Mouse (Mus musculus) heart, adult 9 months (tissue): ENCODE measurements around the gene Aunip.

Experiments
- DNase-seq, 2 experiments: peaks; one replicate each; pipeline ENCODE4 v3.0.0; 2022; ENCODE audit warnings: low spot score in 2 of 2

Aunip gene

DNA sequence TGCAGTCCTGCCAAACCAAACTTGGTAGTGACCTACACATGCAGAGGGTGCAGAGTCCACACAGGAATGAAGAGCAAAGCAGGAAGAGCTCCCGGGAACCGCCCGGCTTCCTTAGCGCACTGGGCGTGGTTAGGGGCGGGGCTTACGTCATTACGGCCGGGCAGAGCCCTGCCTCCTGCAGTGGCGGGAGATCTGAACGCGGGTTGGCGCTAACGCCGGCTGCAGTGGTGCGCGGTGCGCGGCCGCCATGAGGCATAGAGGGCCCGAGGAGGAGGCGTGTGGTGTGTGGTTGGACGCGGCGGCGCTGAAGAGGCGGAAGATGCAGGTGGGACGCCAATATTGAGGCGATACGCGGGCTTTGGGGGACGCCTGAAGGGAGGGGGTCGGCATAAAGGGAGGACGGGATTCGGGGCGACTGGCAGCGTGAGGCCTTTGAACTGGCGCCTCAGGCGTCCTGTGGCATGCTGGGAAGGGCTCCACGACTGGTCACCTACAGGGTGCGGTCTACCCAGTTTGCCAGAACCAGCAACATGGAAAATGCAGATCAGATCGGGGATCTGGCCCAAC, at the start of gene Aunip:
Gene Aunip, plus strand, starts transcription at position 155 of the 567 bp plus-strand sequence.
- peak; percentile 81 to 86 for DNase-seq

DNA sequence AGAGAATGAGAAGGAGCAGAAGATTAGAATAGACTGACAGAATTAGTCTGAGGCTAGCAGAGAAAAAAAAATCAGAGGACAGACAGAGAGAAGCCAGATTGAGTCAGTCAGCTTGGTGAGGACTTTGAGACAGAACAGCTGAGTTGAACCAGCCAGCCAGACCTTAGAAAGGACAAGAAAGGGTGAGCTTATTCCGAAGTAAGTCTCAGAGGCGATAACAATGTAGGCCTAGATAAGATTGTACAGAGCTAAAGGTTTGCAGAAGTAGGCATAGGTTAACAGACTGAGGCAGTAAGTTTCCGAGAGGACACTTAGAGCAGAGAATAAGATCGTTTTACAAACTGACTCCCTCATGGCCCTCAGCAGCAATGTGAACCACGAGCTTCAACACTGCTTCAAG, 49.5 kb upstream of the Aunip start:
- no peak for DNase-seq

DNA sequence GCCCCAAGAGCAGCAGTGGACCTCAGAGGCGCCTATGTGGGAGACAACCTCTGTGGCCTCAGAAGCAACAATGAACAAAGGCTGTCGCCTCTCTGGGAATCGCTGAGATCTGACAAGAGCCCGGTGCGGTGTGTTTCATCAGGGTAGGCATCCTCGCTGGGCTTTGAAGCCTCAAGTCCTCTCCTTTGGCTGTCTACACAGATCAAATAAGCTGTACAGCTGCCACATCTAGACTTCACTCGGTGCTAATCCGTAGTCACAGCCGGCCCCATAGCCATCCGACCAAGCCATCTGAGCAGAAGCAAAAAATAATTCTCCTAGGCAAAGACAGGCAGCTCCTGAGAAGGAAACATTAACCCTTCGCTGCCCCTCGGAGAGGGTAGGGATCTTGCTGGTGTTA, 45.0 kb upstream of the Aunip start:
- no peak for DNase-seq

DNA sequence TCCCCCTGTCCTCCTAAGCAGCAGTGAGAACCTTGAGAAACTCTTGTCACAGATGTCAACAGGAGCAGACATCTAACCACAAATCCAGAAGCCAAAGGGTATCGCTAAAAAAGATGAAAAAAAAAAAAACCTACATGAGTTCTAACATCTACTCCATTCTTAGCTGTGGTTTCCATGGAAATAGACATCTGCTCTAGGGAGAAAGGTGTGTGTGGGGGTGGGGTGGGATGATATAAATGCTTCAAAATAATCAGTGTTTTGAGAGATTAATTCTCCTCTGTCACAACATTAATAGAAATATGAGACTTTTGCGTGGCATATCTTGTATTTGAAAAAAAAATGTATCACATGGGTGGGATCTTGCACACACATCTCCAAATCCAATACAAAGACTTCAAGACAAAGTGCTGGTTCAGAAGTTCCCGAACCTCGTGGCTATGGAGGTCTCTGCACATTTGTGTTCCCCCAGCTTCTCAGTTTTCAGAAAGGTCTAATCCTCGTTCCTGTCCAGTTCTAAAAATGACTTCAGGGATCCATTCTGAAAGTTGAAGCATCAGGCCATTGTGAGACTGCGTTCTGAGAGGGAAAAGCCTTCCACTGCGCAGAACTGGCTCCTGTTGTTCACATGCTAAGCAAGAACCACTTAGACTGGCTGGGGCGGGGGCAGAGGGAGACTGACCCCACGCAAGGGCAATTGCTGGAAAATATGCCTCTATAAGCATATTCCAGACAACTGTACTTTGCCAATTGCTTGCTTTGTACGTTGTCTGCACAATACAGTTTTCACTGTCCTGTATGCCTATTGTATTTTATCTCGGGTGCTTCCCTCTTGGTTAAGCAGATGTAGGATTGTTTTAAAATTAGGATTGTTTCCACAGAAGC, 44.2 kb upstream of the Aunip start:
- no peak for DNase-seq

DNA sequence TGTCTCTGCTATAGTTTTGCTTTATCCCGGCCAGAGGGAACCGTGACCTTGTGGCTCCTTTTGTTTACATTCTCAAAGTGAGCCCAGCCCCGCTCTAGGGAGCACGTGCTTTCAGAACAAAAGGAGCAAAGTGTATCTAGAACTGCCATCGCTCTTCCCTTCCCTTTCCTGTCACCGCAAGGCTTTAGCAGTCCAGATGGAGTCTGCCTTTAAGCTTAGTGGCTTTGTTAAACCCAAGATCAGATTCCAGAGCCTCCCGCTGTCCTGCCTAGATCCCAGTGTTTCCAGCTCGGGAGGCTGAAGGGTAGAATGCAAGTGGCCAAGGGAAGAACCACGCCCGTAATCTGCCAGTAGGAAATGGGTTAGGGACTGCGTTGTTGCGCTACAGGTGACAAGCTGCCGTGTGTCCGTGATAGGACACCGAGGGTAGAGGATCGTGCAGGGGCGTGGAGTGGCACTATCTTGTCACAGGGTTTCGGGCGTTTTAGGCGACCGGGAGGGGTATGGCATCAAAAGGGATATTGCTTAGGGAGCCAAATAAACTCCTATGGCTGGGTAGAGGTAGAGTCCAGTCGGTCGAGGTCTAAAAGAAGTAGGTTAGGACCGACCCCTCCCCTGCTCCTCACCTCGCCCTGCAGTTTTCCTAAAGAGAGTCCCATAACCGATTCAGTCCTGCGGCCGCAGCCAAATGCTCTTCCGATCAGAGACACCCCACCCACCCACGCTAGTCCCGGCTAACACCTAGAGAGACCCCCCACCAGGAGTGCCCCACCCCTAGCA, 43.2 kb upstream of the Aunip start:
- peak; percentile 24 to 28 for DNase-seq

DNA sequence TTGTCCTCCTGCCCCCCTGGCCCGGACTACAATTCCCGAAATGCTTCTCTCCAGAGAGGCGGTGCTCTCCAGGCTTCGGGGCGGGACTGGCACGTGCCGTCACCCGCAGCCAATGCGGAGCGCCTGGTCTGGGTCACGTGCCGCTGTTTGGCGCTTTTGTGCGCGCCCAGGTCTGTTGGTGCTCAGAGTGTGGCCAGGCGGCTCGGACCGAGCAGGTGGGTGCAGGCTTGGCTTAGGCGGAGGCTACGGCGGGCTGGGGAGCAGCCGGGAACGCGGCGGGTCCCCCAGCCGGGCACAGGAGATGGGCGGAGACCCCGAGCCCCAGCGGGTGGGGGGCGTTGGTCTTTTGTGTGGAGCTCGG, 42.6 kb upstream of the Aunip start, which contains the start of gene Stmn1:
Gene Stmn1, plus strand, starts transcription at position 106 of the 361 bp plus-strand sequence.
- DNase-seq = peak; percentile 91 to 92

DNA sequence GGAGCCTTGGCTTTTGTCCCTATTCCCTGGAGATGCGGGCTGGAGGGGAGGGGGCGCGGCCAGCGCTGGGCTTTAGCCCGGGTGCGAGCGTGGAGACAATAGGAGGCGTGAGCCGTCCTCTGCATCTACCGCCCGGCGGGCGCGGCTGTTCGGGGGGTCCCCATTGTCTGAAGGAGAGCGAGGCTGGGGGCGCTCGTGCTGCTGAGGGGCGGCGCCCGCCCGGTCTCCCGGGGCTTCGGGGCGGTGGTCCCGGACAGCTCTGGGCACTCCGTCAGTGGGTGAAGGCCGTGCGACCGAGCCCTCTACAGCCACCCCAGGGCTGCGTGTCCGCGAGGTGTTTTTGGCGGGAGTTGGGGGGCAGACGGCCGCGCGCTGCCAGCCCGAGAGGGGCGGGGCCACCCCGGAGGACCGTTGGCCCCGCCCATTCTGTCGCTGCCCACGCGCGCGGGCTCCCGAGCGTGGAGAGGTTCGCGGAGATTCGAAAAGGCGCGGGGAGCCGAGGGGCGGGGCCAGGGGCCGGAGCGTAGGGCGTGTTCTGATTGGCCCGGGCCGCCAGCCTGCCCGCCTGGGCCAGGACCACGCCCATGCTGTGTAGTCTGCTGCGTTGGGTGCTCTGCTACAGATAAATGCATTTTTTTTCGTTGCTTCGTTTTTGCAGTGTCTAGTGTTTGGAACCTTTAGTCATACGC, 42.1 kb upstream of the Aunip start:
- DNase-seq = peak; percentile 82 to 89

DNA sequence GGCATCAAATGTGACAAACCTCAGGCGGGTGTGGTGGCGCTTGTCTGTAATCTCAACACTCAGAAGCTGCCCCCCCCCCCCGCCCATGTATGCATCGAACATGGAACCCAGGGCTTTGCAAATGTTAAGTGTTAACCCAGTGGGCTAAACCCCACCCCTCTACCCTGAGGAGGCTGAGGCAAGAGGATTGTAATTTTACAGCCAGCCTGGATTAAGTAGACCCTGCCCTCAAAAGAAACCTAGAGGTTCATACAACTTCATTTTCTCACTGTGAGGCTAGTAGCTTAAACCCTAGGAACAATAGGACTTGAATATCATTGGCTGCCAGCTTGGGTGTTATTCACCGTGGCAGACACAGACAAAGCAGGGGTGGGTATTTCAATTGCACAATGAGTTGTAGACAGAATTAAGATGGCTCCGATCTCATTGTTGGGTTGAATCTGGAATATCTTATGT, 41.4 kb upstream of the Aunip start:
- no peak for DNase-seq

DNA sequence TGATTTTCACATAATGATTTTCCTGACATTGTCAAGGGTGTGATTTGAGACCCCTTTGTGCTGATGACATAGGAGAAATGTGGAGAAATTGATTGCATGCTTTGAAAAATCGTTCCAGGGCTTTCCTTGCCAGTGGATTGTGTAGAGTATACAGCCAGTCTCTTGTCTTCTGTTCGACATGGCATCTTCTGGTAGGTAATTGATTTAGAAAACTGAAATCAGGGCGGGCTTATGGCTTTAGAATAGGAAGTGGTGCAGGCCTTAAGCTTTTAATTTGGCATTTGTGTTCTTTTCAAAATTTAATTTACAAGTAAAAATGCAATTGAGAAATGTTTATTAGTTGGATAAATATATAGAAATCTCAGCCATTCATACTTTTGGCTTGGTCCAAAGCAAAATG, 40.8 kb upstream of the Aunip start:
- DNase-seq = no peak

DNA sequence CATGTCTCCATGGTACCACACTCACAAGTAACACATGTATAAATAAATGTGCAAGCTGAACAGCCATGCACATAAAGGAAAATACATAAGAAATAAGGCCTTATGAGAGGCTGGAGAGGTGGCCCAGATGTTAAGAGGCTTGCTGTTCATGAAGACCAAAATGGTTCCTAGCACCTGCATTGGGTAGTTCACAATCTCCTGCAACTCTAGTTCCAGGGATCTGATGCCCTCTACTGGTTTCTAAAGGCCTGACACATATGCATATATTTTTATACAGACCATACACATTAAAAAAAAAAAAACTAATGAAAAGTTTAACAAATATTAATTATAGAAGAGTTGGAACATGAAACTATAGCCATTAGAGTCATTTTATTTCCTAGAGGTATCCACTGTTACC, 39.3 kb upstream of the Aunip start:
- no peak for DNase-seq

DNA sequence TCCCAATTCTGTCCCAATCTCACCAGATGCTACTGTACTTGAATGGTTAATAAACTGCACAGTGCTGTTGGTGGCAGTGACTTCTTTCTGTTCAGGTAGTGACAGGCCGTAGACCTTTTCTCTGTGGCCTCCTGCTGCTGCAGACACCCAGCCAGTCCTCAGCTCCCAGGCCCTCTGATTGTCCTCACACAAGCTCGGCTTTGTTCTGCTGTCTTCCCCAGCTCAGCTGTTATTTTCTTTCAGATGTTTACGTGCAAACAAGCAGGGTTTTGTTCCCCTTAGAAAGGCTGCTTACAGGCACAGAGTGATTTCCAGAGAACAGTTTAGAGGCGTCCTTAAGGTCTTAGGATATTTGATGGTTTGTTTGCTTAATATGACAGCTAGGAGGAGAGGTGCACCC, 37.0 kb upstream of the Aunip start:
- DNase-seq = no peak

DNA sequence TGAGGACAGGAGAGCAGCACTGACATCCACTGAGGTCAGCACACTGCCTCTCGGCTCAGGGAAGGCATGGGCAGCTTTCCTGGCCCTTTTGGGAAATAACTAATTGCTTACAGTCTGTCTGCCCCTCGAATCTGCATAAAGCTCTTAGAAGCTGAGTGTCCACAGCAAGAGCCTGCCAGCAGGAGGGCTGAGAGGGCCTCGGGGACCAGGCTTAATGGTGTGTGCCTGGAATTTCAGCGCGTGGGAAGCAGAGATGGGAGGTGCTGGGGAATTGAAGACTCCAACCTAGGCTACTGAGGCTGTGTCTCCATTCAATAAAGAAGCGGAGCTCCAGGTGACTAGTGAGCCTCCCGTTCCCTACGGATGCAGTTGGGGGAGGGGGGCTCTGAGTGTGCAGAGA, 36.6 kb upstream of the Aunip start:
- DNase-seq = no peak

DNA sequence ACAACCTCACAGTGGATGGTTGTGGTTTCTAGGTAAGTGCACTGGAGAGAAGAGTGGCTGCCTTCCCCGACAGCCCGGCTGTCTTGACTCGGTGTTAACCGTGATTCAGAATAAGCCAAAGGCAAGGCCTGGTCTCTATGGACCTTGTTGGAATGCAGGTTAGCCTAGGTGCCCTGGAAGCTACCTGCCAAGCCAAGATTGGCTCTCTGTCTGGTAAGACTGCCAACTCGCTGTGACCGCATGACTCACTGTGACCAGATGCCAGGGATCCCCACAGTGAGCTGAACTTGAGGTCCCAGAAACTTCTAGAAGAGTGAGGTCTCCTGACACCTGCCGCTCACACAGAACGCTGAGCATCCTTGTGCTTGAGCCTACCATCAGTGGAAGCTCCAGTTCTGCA, 33.9 kb upstream of the Aunip start:
- no peak for DNase-seq

DNA sequence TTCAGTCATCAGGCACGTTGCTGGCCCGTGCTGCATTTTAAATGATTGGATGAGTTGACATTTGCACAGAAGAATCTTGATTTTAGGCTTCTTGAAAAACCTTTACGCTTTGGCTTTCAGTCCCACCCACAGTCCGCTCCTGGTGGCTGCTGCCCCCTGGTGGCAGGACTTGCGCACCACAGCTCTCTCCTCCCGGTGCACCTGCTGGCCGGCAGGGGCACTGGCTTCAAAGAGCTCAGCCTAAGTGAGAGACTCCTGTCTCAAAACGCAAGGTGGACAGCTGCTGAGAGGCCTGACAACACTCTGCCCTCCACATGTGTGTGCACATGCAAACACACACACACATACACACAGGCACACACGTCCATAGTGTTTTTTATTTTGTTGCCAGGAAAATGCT, 32.8 kb upstream of the Aunip start:
- peak; percentile 57 to 85 for DNase-seq

DNA sequence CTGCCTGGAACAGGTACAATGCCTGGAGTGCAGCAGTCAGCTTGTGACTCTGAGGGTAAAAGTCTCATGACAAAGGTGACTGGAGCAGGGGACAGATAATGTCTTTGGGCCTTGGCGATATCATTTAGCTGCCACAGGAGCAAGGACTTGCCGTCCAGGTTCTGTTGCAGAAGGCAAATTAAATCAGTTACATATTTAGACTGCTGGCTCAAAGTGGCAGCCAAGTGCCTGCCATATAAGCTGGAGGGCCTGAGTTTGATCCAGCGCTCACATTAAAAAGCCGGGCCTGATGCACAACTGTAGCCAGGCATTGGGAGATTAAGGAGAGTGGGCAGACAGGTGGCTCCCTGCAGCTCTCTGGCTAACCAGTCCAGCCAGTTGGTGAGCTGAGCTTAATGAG, 31.0 kb upstream of the Aunip start:
- no peak for DNase-seq

DNA sequence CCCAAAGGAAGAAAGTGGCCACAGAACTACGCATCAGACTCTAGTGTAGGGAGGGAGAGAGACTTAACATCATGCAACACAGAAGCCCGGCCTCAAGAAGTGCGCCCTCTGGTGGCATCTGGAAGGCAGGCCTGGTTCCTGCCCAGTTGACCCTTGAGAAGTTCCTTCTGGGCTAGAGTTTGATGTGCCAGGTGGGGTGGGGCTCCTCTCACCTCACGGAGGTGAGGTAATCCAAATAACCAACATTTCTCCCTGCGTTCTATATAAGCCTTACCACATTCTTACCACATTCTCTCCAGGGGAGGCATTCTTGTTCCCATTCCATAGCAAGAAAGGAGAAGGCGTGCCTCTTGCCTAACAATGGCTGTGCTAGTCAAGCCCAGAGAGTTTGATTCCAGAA, 29.9 kb upstream of the Aunip start:
- peak; percentile 34 to 56 for DNase-seq

DNA sequence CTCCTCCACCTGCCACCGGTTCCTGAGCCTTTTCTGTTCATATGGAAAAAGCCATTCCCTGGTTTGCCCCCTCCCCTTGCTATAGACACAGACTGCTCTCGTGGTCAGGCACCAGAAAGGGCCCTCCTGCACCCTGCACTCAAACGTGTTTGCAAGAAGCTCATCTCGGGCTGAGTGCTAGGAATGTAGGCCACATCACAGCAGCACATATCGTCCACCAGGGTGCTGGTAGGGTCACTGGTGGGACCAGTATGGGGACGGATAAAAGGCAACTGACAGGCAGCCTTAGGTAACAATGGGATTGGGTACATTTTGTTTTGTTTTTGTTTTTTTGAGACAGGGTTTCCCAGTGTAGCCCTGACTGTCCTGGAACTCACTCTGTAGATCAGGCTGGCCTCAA, 29.5 kb upstream of the Aunip start:
- DNase-seq = no peak

DNA sequence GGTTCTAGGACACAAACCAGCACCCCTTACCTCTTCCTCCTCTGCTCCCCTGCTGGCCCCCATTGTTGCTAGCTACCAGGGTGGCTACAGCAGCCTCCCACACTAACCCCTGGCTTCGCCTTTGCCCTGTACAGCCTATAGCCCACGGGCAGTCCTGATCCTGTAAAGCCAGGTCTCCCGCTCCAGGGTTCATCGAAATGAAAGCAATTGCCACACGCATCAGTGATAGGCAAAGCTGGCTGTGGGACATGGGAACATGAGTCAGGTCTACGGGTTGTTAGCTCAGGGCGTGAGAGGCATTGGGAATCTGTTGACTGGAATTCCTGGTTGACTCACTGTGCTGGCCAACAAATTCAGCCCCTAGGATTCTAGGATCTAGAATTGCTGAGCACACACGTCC, 28.4 kb upstream of the Aunip start:
- DNase-seq = no peak

DNA sequence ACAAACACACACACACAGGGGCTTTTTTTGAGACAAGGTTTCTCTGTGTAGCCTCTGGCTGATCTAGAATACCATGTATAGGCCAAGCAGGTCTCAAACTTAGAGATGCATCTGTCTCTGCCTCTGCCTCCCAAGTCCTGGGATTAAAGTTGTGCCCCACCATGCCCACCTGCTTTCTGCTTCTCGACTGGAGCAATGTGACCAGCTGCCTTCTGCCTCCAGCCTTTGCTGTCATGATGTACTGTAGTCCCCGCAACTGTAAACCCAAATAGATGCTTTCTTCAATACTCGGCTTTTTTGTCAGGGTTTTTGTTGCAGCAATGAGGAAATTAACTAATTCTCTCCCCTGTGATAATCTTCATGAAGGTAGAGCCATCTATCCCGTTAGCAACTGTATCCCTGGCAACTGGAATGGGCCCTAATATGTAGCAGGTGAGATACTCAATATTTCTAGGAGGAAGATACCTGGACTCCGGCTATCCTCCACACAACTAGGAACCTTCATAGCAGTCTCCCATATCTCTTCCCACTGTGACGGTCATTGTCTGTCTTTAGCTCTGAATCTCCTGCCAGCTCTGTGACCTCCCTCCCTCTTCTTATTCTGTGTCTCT, 27.6 kb upstream of the Aunip start:
- no peak for DNase-seq

DNA sequence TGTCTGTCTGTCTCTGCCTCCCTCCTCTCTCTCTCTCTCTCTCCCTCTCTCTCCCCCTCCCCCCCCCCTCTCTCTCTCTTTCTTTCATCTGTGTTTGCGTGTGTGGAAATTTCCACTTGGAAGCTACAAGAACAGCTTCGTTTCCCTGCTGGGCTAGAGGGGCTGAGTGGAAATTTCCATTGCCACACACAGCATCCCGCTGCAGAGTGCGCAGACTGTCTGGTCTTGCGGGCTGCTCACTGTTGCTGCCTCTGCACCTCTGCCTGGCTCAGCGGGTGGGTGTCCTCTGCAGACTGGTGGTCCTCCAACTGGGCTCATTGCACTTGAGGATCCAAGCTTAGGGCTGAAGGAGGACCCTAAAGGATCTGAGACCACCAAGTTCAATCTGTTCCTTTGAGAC, 27.1 kb upstream of the Aunip start:
- no peak for DNase-seq

DNA sequence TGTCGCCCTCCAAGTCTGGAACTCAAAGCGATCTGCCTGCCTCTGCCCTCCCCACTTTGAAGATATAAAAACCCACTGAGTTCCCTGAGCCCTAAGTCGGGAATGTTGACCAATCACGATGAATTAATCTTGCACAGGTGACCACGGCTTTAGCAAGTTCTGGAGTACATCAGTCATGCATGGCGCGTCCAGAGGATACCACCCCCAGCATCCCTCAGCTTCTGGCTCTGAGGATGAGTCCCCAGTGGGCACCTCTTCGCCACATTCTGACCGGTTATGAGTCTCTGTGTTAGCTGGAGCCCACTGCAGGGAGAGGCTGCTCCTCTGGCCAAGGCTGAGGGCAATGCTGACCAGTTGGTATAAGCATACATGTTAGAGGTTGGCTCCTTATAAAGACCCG, 26.6 kb upstream of the Aunip start:
- DNase-seq = no peak
